Mouse (Mus musculus) urinary bladder, postnatal 36 days (tissue): ENCODE measurements around the gene Glyr1.

Source experiments
- DNase-seq, 2 experiments: peaks; one replicate each; pipeline ENCODE4 v3.0.0; 2022; ENCODE audit warnings: low spot score in 2 of 2, mixed read lengths in 1 of 2

The Glyr1 gene

GRCm38 (mm10) chr16:5049774-5050234, at the start of gene Glyr1, which contains the start of gene Ubn1:
Gene Glyr1, minus strand, starts transcription at chr16:5049863.
Gene Ubn1, plus strand, starts transcription at chr16:5050057.
- peak; percentile 95 to 99 for DNase-seq

- no peak for DNase-seq
These were observed 46.8 kb upstream of the Glyr1 start for GRCm38 (mm10) chr16:5096504-5096903.

- DNase-seq: no peak
These were observed 43.6 kb upstream of the Glyr1 start for GRCm38 (mm10) chr16:5093285-5093684.

- DNase-seq: no peak
These were observed 39.4 kb upstream of the Glyr1 start for GRCm38 (mm10) chr16:5089021-5089420.

GRCm38 (mm10) chr16:5086179-5086578, 36.5 kb upstream of the Glyr1 start:
- DNase-seq: no peak

GRCm38 (mm10) chr16:5085196-5085595, 35.5 kb upstream of the Glyr1 start:
- no peak for DNase-seq

GRCm38 (mm10) chr16:5074341-5074740, 24.7 kb upstream of the Glyr1 start:
- no peak for DNase-seq

- DNase-seq: no peak
These were observed 22.3 kb upstream of the Glyr1 start for GRCm38 (mm10) chr16:5071974-5072373.

- DNase-seq: no peak
These were observed 20.7 kb upstream of the Glyr1 start for GRCm38 (mm10) chr16:5070321-5070720.

GRCm38 (mm10) chr16:5063472-5063871, 13.8 kb upstream of the Glyr1 start:
- DNase-seq: no peak

- DNase-seq: no peak
These were observed 8.5 kb upstream of the Glyr1 start for GRCm38 (mm10) chr16:5058114-5058513.

GRCm38 (mm10) chr16:5050251-5051110, 818 bp upstream of the Glyr1 start:
- DNase-seq: peak; percentile 69 to 79

- no peak for DNase-seq
These were observed 385 bp downstream of the Glyr1 start for GRCm38 (mm10) chr16:5049182-5049773.

GRCm38 (mm10) chr16:5045322-5045721, 4.3 kb downstream of the Glyr1 start:
- DNase-seq: no peak

- DNase-seq: no peak
These were observed 12.9 kb downstream of the Glyr1 start for GRCm38 (mm10) chr16:5036649-5037234.

GRCm38 (mm10) chr16:5035591-5035990, 14.1 kb downstream of the Glyr1 start:
- no peak for DNase-seq

GRCm38 (mm10) chr16:5029847-5030246, 19.8 kb downstream of the Glyr1 start:
- no peak for DNase-seq

- DNase-seq: no peak
These were observed 25.6 kb downstream of the Glyr1 start for GRCm38 (mm10) chr16:5024021-5024420.

- DNase-seq: no peak
These were observed 35.1 kb downstream of the Glyr1 start for GRCm38 (mm10) chr16:5014578-5014977.

- DNase-seq: peak; percentile 93 to 98
These were observed 36.4 kb downstream of the Glyr1 start, which contains the start of gene Rogdi for GRCm38 (mm10) chr16:5013054-5013838. Gene Rogdi, minus strand, starts transcription at chr16:5013553.
